Mouse (Mus musculus): ENCODE measurements at regions not wholly inside any gene's neighbourhood (a gene's known extent, or its start where the extent isn't known, plus 50 kb on each side); places are given as distances from the start of the nearest gene placed in this dataset.

DNA sequence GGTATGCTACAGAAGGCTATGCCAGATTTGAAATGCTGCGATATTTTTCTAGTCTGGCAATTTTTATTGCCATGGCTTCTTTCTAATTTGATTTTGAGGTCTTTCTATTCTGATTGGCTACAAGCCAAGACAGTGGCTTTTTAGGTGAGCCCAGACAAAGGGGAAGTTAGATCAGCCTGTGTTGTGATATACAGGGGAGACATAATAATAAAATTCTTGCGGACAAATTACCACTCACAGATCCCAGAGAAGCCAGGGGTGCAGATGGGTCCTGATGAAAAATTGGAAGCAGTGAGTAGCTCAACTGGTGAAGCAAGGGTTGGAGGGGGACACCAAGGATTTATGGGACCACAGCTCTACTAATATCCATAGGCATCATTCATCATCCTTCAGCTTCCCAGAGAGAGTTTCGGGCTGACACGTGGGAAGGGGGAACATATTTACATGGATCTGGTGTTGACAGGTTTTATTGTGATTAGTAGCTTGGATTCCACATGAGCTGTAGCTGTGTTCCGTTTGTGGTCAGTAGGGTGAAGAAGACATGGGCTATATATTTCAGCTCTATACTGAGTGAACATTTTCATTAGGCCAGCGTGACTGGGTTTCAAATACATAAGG is 190.0 kb downstream of the Gm5447 start:
- ATAC-seq (replicated peaks; ENCODE audit: low FRiP score, low read depth), result no peak
- no peak overlapping the region for H3K4me2 ChIP-seq (ENCODE audit: low read length)
- no peaks in the 10 kb centered on the region for H3K9me3 ChIP-seq (replicated peaks; ENCODE audit: low read length)
- H3K4me1 ChIP-seq (replicated peaks; ENCODE audit: insufficient read depth, low read length), result no peaks in the 10 kb centered on the region
- H3K36me3 ChIP-seq (ENCODE audit: insufficient read depth, low read length), result no peaks in the 10 kb centered on the region
- no peak overlapping the region for H3K4me3 ChIP-seq (replicated peaks; ENCODE audit: low read depth, low read length)
- H3K27me3 ChIP-seq (ENCODE audit: insufficient read depth, low read length), result no peaks in the 10 kb centered on the region
- DNase-seq (ENCODE audit: low spot score), result peak; percentile 64
- TF ChIP-seq CTCF (IDR thresholded peaks at IDR 0.05; ENCODE audit: low read depth), result no peak
- 46% methylated on average over 6 of the region's 6 CpGs for WGBS
- no peak overlapping the region for H3K27ac ChIP-seq
- no peak overlapping the region for H3K9ac ChIP-seq (ENCODE audit: low read depth, low read length)

DNA sequence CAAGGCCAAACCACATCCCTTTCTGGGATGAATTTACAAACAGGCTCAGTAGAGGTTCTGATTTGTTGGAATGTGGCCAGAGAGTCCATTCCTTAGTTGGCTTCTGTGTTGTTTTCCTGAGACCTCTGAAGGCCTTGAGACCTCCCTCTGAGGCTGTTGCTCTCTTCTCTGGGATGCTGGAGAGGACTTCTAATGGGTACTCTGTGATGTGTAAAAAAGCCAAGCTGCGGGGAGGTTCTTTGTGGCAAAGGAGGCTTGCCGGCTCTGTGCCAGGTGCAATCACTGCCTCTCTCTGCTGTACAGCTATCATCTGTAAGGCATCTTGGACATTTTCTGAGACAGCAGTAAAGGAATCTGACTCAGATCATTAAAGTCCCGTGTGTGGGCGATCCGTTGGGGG is 192.3 kb downstream of the Gm5447 start:
- Histone ChIP-seq H3K4me3 (replicated peaks; ENCODE audit: low read depth, low read length) (no peak overlapping the region), H3K9me3 (replicated peaks; ENCODE audit: low read length) (no peaks in the 10 kb centered on the region), H3K36me3 (ENCODE audit: insufficient read depth, low read length) (no peaks in the 10 kb centered on the region), H3K9ac (ENCODE audit: low read depth, low read length) (no peak overlapping the region), H3K4me2 (ENCODE audit: low read length) (no peak overlapping the region), H3K4me1 (replicated peaks; ENCODE audit: insufficient read depth, low read length) (no peaks in the 10 kb centered on the region), H3K27ac (no peak overlapping the region), H3K27me3 (ENCODE audit: insufficient read depth, low read length) (no peaks in the 10 kb centered on the region)
- 38% methylated on average over 5 of the region's 5 CpGs for WGBS
- no peak for TF ChIP-seq CTCF (IDR thresholded peaks at IDR 0.05; ENCODE audit: low read depth)
- ATAC-seq (replicated peaks; ENCODE audit: low FRiP score, low read depth), result no peak
- peak; percentile 17 for DNase-seq (ENCODE audit: low spot score)

DNA sequence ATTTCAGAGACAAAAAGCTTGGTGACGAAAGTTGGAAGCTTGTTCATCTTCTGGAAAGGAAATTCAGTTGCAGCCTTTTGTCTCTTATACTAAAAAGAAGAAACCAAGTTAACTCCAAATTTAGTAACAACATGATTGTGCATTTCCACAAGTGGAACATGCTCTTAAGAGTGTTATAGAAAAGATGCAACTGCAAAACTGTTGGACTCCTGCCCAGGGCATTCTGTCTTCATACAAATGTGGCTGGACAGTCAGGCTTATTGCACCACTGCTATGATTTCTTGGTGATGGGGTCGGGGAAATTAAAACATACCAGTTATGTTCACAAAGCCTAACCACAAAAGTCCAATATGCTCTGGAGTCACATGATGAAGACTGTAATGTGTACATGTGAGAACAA is 194.8 kb downstream of the Gm5447 start:
- Histone ChIP-seq H3K4me2 (ENCODE audit: low read length) (no peak overlapping the region), H3K27me3 (ENCODE audit: insufficient read depth, low read length) (no peaks in the 10 kb centered on the region), H3K9me3 (replicated peaks; ENCODE audit: low read length) (no peaks in the 10 kb centered on the region), H3K27ac (no peak overlapping the region), H3K36me3 (ENCODE audit: insufficient read depth, low read length) (no peaks in the 10 kb centered on the region), H3K4me3 (replicated peaks; ENCODE audit: low read depth, low read length) (no peak overlapping the region), H3K4me1 (replicated peaks; ENCODE audit: insufficient read depth, low read length) (no peaks in the 10 kb centered on the region), H3K9ac (ENCODE audit: low read depth, low read length) (no peak overlapping the region)
- DNase-seq (ENCODE audit: low spot score), result no peak
- 87% methylated on average over 2 of the region's 2 CpGs for WGBS
- TF ChIP-seq CTCF (IDR thresholded peaks at IDR 0.05; ENCODE audit: low read depth), result no peak
- no peak for ATAC-seq (replicated peaks; ENCODE audit: low FRiP score, low read depth)

DNA sequence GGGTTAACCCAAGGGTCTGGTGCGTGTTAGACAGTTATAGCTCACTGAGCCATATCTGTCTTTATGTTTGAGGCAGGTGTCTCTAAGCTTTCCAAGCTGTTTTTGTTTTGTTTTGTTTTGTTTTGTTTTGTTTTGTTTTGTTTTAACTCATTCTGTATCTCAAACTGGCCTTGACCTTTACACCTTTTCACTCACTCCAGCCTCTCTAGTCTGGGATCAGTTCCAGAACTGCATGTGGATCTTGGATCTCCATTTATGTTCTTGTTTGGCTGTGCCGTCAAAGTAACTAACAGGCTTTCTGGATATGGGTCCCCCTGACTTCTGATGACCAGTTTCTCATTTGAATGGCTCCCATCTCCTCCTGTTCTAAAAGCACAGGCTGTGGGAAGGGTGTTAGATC is 197.7 kb downstream of the Gm5447 start:
- DNase-seq (ENCODE audit: low spot score), result no peak
- no peak overlapping the region for H3K4me2 ChIP-seq (ENCODE audit: low read length)
- no peak for TF ChIP-seq CTCF (IDR thresholded peaks at IDR 0.05; ENCODE audit: low read depth)
- 67% methylated on average over 2 of the region's 2 CpGs for WGBS
- ATAC-seq (replicated peaks; ENCODE audit: low FRiP score, low read depth), result no peak
- no peaks in the 10 kb centered on the region for H3K9me3 ChIP-seq (replicated peaks; ENCODE audit: low read length)
- no peaks in the 10 kb centered on the region for H3K36me3 ChIP-seq (ENCODE audit: insufficient read depth, low read length)
- H3K27ac ChIP-seq, result no peak overlapping the region
- H3K4me3 ChIP-seq (replicated peaks; ENCODE audit: low read depth, low read length), result no peak overlapping the region
- H3K9ac ChIP-seq (ENCODE audit: low read depth, low read length), result no peak overlapping the region
- H3K4me1 ChIP-seq (replicated peaks; ENCODE audit: insufficient read depth, low read length), result no peaks in the 10 kb centered on the region
- H3K27me3 ChIP-seq (ENCODE audit: insufficient read depth, low read length), result no peaks in the 10 kb centered on the region

DNA sequence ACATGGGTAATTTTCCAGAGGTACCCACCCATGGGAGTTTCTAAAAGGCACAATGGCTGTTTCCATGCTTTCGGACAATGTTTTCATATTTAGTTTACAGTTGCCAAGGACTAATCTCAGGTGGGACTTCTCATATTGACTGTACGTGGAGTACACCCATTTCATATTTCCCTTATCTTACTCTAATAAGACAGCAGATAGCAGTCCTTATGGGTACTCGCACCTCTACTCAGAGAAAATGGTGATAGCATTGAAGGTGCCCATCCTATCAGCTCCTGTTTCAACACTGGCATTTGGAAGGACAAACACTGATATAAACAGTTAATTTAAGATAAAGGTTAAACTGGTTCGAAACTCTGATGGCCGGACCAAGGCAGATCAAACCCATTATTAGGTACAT is 198.6 kb downstream of the Gm5447 start:
- TF ChIP-seq CTCF (IDR thresholded peaks at IDR 0.05; ENCODE audit: low read depth), result no peak
- Histone ChIP-seq H3K4me3 (replicated peaks; ENCODE audit: low read depth, low read length) (no peak overlapping the region), H3K27ac (no peak overlapping the region), H3K36me3 (ENCODE audit: insufficient read depth, low read length) (no peaks in the 10 kb centered on the region), H3K27me3 (ENCODE audit: insufficient read depth, low read length) (no peaks in the 10 kb centered on the region), H3K4me1 (replicated peaks; ENCODE audit: insufficient read depth, low read length) (no peaks in the 10 kb centered on the region), H3K4me2 (ENCODE audit: low read length) (no peak overlapping the region), H3K9me3 (replicated peaks; ENCODE audit: low read length) (no peaks in the 10 kb centered on the region), H3K9ac (ENCODE audit: low read depth, low read length) (no peak overlapping the region)
- no peak for ATAC-seq (replicated peaks; ENCODE audit: low FRiP score, low read depth)
- DNase-seq (ENCODE audit: low spot score), result no peak
- 93% methylated on average over 5 of the region's 5 CpGs for WGBS

DNA sequence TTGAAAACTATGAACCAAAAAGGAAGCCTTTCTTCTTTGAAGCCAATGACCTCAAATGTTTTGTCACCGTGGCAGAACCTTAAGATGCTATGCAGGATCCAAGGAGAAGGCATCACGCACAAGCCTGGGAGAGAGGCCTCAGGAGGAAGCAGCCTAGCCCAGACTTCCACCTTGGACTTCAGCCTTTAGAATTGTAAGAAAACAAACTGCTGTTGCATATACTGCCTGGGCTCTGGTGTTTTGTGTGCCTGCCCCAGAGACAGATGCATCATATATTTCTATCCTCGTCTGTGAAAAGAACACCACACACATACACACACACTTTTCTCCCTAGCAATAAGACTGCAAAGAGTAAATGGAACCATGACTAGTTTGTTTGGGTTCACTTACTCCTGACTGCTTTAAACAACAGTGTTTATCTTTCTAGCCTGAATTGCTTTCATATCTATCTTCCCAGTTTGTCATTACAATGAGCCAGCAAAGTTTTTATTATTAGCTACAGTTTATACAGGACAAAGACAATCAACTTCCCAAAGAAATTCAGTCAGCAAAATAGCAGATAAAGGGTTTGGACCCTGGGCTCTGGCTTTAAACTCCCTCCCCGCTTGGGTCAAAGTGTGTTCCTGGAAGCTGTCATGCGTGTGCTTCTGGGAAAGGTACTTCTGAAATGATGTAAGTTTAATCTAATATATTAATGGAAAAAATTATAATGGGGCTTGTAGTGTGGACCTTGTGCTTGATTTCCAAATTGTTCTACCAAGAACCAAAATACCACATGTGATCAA is 204.2 kb downstream of the Gm5447 start:
- TF ChIP-seq CTCF (IDR thresholded peaks at IDR 0.05; ENCODE audit: low read depth), result no peak
- no peaks in the 10 kb centered on the region for H3K9me3 ChIP-seq (replicated peaks; ENCODE audit: low read length)
- H3K4me2 ChIP-seq (ENCODE audit: low read length), result no peak overlapping the region
- no peak for ATAC-seq (replicated peaks; ENCODE audit: low FRiP score, low read depth)
- no peak overlapping the region for H3K27ac ChIP-seq
- H3K4me1 ChIP-seq (replicated peaks; ENCODE audit: insufficient read depth, low read length), result no peaks in the 10 kb centered on the region
- WGBS, result 78% methylated on average over 5 of the region's 5 CpGs
- no peak overlapping the region for H3K4me3 ChIP-seq (replicated peaks; ENCODE audit: low read depth, low read length)
- H3K36me3 ChIP-seq (ENCODE audit: insufficient read depth, low read length), result no peaks in the 10 kb centered on the region
- H3K9ac ChIP-seq (ENCODE audit: low read depth, low read length), result no peak overlapping the region
- no peaks in the 10 kb centered on the region for H3K27me3 ChIP-seq (ENCODE audit: insufficient read depth, low read length)
- DNase-seq (ENCODE audit: low spot score), result no peak

All from kidney, postnatal 0 days (tissue).